Mouse (Mus musculus) A20 (cell line): ENCODE results near the gene Angptl2.

ENCODE experiments used
- DNase-seq: peaks from one replicate; pipeline ENCODE4 v3.0.0-alpha.2; 2011; ENCODE audit warnings: low read depth, low spot score

The Angptl2 gene

DNA sequence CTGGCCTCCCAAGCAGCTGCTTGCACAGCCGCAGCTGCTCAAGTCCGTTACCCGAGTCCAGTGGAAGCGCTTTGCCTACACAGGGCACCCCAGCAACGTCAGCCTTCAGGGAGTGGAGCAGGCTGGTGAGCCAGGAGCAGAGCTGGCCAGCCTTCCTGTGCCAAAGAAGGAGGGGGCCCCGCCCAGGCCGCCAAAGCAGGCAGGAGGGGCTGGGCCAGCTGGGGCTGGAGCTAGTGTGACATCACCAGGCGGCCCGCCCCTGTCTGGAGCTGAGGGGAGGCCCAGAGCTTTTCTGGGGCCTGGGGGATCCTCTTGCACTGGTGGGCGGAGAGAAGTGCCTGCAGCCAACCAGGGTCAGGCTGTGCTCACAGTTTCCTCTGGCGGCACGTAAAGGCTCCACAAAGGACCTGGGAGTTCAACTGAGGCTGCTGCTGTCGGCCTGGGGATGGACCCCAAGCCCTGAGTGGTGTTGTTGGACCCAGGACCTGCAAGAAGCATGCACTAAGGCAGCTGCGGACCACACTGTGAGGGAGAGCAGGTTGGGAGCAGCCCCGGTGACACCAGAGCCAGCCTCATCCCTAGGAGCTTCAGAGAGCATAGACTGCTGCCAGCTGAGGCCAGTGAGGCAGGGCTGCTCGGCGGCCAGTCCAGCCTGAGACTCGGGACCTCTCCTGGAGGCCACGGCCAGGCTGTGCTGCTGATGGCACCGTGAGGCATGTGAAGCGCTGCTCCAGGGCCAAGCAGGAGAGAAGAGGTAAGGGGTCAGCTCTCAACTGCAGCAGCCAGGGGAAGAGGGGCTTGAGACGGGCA is at the start of gene Angptl2:
Gene Angptl2, plus strand, starts transcription at position 370 of the 810 bp plus-strand sequence.
- DNase-seq: no peak

- no peak for DNase-seq
Observed at GRCm38 (mm10) chr2:33167060-33167459, 48.8 kb upstream of the Angptl2 start.

DNA sequence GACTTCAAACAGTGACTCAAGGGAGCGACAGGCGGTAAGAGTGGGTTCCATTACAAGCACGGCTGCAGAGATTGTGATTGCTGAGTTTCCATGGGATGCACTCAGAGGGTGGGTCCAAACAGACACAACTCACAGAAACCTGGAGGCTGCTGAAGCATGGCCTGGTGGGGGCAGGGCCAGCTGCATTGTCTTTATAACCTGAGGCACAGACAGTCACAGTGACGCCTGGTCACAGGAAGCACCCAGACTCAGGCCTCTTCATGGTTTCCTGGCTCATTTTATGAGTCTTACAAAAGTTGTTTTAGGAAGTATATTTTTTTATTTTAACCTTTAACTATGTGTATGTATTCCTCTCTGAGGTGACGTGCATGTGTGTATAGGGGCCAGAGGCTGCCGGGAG is 46.4 kb upstream of the Angptl2 start:
- DNase-seq: no peak

GRCm38 (mm10) chr2:33170777-33171565 is 44.9 kb upstream of the Angptl2 start:
- no peak for DNase-seq

- peak; percentile 14 for DNase-seq
Observed at GRCm38 (mm10) chr2:33173126-33173525, 42.7 kb upstream of the Angptl2 start.

DNA sequence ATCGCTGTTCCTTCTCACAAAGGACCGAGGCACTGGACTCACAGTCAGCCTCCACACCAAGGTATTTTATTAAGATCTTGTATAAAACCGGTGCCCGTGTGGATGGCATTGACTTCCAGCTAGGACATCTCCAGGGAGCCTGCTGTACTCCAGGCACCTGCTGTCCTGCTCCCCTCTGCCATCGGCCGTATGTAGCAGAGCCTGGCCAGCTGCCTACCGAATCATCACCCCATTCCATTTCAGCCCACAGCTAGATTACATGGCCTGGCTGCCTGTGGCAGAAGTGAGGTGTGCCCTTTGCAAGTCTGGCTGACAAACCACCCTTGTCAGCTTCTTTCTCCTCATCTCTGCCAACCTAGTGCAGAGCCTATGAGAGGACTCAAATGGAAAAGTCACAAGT is 42.2 kb upstream of the Angptl2 start:
- no peak for DNase-seq

GRCm38 (mm10) chr2:33176516-33176915 is 39.4 kb upstream of the Angptl2 start:
- no peak for DNase-seq

- no peak for DNase-seq
Observed at GRCm38 (mm10) chr2:33176921-33177320, 38.9 kb upstream of the Angptl2 start.

DNA sequence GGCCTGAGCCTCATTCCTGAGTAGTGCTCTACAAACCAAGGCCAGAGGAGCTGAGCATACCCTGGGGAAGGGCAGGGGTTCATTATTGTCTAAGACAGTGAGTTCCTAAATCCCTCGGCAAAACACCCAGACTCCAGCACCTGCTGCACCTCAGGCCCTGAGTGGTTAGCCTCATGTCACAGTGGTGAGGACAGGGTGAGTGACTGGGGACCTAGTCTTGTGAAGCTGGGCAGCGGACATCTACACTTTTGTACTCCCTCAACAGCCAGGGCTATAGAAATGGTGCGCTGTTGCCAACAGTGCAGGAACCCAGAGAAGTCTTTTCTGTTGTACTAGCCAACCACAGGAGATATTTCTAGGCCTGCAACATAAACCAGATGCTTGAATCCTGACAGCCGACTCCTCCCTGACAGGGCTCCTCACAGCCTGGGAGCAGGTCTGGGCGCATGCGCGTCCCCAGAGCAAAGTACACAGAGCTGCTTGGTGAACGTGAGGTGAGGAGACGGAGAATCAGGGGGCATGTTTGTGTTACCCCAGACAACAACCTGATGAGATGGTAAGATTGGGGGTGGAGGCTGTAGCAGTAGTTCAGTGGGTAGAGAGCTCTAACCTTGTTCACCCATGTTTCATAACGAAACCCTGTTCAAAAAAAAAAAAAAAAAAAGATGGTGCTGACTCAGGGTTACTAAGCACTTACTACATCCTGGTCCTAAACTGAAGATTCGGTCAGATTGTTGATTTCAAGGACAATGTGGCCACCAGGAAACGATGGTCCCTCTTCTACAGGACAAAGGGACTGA is 38.2 kb upstream of the Angptl2 start:
- no peak for DNase-seq

GRCm38 (mm10) chr2:33178243-33178932 is 37.5 kb upstream of the Angptl2 start:
- no peak for DNase-seq

DNA sequence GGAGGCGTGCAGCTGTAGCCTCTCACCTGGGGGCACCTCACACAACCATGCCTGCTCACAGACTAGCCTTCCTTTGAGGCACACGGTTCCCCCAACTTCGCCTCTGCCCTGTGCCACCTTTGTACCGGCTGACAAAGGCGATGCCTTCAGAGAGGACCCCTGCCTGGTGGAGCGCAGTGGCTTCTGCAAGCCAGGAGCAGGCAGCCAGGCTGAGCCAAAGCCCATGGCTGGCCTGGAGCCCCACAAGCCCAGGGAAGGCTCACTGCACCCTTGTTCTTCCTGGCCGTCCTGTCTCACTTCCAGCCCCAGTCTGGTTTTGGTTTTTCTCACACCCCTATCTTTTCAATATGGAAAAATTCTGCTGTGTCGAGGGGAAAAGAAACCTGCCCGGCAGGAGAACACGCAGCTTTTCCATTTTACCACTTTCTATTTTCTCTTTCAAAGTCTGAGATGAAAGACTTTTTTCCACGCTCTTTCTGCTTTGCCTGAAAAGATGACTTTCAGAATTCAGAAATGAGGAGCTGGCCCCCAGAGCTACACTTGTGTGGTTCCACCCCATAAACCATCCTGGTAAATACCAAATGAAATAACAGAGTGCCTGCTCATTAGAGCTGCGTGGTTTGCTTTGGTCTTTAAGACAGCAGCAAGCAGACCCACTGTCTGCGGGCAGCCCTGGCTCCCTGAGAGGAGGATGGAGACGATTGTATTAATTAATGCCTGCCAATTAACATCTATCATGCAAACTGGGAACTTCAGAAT is 36.5 kb upstream of the Angptl2 start:
- DNase-seq: no peak

DNA sequence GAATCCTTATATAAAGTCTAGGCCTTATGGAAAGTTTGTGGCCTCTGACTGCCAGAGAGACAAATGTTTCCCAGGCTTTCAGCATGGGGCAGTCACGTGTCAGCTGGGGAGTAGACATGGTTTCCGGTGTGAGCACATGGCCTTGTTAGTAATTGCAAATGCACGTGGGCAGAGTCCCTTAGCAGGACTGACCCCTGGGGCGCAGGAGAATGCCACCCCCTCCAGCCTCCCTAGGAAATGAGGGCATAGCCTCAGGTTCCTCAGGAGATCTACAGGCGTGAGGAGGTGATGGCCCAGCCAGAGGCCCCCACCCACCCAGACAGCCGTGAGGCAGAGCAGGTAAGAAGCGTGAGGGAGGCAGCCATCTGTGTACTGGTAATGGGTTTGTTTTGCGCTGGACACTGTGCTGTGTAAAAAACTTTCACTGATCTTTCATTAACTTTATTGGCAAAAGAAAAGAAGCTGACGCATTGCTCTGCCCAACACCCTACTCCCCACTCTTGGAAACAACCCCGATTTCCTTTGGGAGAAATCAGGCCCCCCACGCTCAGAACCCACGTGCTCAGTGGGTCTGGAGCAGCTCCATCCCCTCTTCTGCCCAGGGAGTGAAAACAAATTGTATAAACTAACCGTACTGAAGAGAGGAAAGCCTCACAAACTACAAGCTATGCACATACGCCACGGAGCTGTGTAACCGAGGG is 35.8 kb upstream of the Angptl2 start:
- no peak for DNase-seq

- no peak for DNase-seq
Observed at GRCm38 (mm10) chr2:33183321-33183720, 32.5 kb upstream of the Angptl2 start.

DNA sequence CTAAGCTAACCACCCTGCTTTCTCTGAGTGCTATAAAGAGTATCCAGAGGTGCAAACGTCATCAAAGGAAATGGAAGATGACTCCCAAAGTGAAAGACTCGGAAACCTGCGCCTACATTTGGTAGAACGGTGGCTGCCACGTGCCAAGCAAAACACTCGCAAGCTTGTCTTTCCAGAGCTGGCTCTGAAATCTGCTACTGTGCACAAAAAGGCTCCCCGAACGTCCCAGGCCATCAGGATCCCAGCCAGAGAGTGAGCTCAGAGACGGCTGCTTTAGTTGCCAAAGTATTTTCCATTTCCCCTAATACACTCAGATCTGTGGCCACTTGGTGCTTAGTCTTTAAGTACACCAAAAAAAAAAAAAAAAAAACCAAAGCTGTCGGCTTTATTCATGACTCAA is 31.2 kb upstream of the Angptl2 start:
- no peak for DNase-seq

DNA sequence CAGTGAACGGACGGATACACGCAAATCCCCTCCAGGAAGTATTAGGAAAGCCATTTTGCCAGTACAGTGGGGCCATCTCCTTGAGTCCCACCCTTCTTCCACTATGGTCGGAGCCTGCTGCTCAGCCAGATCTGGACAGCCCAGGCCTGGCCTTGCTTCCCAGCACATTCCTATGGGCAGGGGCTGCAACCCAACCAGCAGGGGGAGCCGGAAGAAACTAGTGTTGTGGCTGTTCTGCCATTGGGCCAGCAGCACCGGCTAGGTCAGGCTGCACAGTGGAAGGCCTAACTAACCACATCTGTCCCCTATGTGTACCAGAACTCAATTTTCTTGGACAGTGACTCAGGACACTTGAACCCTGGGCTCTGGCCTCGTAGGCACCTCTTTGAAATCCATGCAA is 30.6 kb upstream of the Angptl2 start:
- peak; percentile 10 for DNase-seq

- DNase-seq: no peak
Observed at GRCm38 (mm10) chr2:33186505-33186904, 29.4 kb upstream of the Angptl2 start.

DNA sequence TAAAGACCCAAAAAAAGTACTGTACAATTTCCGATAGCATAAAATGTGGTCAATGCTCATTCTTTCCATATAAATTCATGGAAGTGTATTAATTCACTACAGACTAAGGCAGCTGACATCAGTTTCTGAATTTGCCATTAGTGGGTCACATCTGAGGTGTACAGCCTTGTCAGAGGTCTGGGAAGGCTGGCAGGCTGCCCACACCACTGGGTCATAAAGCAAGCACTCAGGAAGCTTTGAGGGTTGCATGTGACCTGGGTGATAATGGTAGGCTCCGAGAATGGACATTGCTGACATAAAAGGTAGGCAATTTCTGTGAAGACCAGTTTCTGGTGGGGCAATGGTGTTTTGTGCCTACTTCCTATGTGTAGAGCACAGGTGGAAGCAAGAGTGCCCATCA is 28.0 kb upstream of the Angptl2 start:
- DNase-seq: no peak

DNA sequence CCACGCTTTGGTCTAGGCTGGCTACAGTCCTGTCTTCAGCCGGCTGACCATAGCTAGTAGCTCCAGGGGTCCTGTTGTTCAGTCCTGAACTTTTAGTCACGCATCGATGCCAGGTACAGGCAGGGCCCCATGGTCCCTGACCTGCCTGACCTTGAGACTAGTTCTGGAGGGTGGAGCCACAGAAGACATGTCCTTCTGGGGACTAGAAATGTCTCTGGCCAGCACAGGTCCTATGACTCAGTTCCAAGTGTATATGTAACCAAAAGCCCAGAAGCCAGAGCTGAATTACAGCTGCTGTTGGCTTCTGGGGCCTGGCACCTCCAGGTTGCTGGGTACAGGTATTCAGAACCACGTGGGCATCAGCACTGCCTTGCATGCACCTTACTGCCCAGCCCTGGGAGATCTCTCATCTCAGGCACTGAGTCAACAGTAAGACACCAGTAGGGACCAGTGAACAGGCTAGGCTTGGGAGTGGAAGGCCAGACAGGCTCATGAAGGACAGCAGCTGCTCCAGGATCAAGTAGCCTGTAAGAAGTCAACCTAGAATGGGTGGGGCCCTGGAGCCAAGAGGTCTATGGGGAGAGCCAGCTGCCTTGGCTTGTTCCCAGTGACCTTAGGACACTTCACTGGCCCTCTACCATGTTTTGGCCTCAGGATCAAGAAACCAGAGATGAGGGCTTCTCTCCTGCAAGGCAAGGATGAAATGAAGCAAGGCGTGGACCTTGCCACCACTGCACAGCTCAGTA is 26.8 kb upstream of the Angptl2 start:
- DNase-seq: no peak

GRCm38 (mm10) chr2:33189976-33190375 is 25.9 kb upstream of the Angptl2 start:
- no peak for DNase-seq
